Mouse (Mus musculus) embryonic facial prominence, embryonic 11.5 days (tissue): ENCODE data around the gene Gm16867. TPM values are rescaled to one million over a fixed set of nuclear protein-coding genes. Genes with fewer than 3 reads are reported as not detected.
"Not testable (repeated sequence)": the region's sequence is repeated elsewhere in the genome, so short reads cannot be mapped to it uniquely, and the experiment has no call there.

ENCODE experiments used
- ATAC-seq: fragments of 200-750 bp; cut with Nextera tagmentation; replicated peaks from 2 replicates; pipeline ENCODE4 v1.8.0; 2017; ENCODE audit warnings: low read depth; ENCODE audit not compliant: insufficient number of reproducible peaks, low FRiP score, low TSS enrichment
- DNase-seq: peaks from one replicate; pipeline ENCODE4 v3.0.0-alpha.2; 2015; ENCODE audit warnings: low spot score
- H3K27ac ChIP-seq: fragments of 300-500 bp; sonication (generic); replicated peaks from 2 replicates; pipeline ENCODE4 v1.5.1; 2014; ENCODE audit warnings: mild to moderate bottlenecking, low read depth, low read length, control low read depth
- H3K27me3 ChIP-seq: fragments of 300-500 bp; sonication (generic); 2 replicates; pipeline ENCODE4 v1.6.1; 2014; ENCODE audit warnings: mild to moderate bottlenecking, low read length, moderate library complexity, mixed read lengths; ENCODE audit not compliant: control insufficient read depth, insufficient read depth
- H3K36me3 ChIP-seq: fragments of 300-500 bp; sonication (generic); replicated peaks from 2 replicates; pipeline ENCODE4 v1.6.1; 2014; ENCODE audit warnings: low read depth, mild to moderate bottlenecking, low read length, moderate library complexity, mixed read lengths; ENCODE audit not compliant: control insufficient read depth, insufficient read depth
- H3K4me1 ChIP-seq: fragments of 300-500 bp; sonication (generic); 2 replicates; pipeline ENCODE4 v1.6.1; 2014; ENCODE audit warnings: low read length, mixed read lengths; ENCODE audit not compliant: control insufficient read depth, insufficient read depth
- H3K4me2 ChIP-seq: fragments of 300-500 bp; sonication (generic); 2 replicates; pipeline ENCODE4 v1.6.1; 2014; ENCODE audit warnings: low read depth, mild to moderate bottlenecking, control low read depth, low read length, moderate library complexity
- H3K4me3 ChIP-seq: fragments of 300-500 bp; sonication (generic); 2 replicates; pipeline ENCODE4 v1.5.1; 2014; ENCODE audit warnings: low read depth, low read length, control low read depth
- H3K9ac ChIP-seq: fragments of 300-500 bp; sonication (generic); replicated peaks from 2 replicates; pipeline ENCODE4 v1.6.1; 2014; ENCODE audit warnings: mild to moderate bottlenecking, control low read depth, low read length
- H3K9me3 ChIP-seq: fragments of 300-500 bp; sonication (generic); replicated peaks from 2 replicates; pipeline ENCODE4 v1.6.1; 2016; ENCODE audit warnings: mild to moderate bottlenecking, low read length, inconsistent platforms, mixed read lengths; ENCODE audit not compliant: control insufficient read depth
- WGBS: fragments of 180-500 bp; shearing (Covaris S2); extraction: QIAGEN DNeasy Blood & Tissue Kit; methylation state at CpG from one replicate; pipeline ENCODE4 v1.1.7; 2014; 5-methylcytosine and 5-hydroxymethylcytosine counted together
- polyA plus RNA-seq: library from polyadenylated mRNA; unstranded; fragments of >200 nt; fragmentation: Nextera tagmentation; extraction: Ambion mirVana; gene quantifications from 2 replicates; pipeline ENCODE4 v1.2.1, GENCODE M21; 2014

The Gm16867 gene
- polyA plus RNA-seq: not detected in 2 replicates

GRCm38 (mm10) chr14:69503174-69503573 is at the start of gene Gm16867:
Gene Gm16867 (minus strand): TSS chr14:69503362.
- not testable (repeated sequence) for H3K9me3 ChIP-seq, H3K9ac ChIP-seq, H3K4me3 ChIP-seq, H3K27ac ChIP-seq, H3K36me3 ChIP-seq, H3K27me3 ChIP-seq, H3K4me1 ChIP-seq, DNase-seq, H3K4me2 ChIP-seq
- no CpG with 5 or more reads among the region's 29 CpGs for WGBS
- peak; percentile 98 for ATAC-seq

DNA sequence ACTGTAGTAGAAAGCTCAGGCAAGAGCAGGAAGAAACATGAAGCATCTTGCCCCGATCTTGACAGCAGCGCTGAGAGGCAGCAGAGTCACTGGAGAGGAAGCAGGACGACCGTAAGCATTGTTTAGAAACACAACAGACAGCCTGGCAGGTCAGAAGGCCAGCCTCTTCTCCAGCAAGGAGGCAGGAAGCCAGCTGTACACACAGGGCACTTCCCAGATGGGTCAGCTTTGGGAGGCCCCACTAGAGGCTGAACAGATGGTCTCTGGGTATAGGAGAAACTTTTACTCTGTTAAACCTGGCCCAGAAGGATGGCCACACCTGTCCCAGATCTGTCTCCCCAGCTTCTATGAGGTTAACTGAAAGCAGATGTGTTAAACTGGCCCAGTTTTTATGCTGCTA is 44.1 kb upstream of the Gm16867 start:
- H3K27me3 ChIP-seq, H3K9me3 ChIP-seq, H3K4me1 ChIP-seq, DNase-seq, H3K4me2 ChIP-seq, H3K27ac ChIP-seq, ATAC-seq, H3K36me3 ChIP-seq, H3K4me3 ChIP-seq, H3K9ac ChIP-seq: not testable (repeated sequence)
- WGBS: no CpG with 5 or more reads among the region's 4 CpGs

GRCm38 (mm10) chr14:69545052-69545451 is 41.9 kb upstream of the Gm16867 start:
- WGBS: no CpG with 5 or more reads among the region's 2 CpGs

GRCm38 (mm10) chr14:69544033-69544432 is 40.9 kb upstream of the Gm16867 start:
- not testable (repeated sequence) for H3K4me2 ChIP-seq, H3K4me1 ChIP-seq

More at GRCm38 (mm10) chr14:69545052-69545451, 41.9 kb upstream of the Gm16867 start:
- H3K9me3 ChIP-seq, H3K36me3 ChIP-seq, H3K4me2 ChIP-seq, DNase-seq, H3K4me1 ChIP-seq, H3K9ac ChIP-seq, H3K4me3 ChIP-seq, H3K27me3 ChIP-seq, ATAC-seq, H3K27ac ChIP-seq: not testable (repeated sequence)

DNA sequence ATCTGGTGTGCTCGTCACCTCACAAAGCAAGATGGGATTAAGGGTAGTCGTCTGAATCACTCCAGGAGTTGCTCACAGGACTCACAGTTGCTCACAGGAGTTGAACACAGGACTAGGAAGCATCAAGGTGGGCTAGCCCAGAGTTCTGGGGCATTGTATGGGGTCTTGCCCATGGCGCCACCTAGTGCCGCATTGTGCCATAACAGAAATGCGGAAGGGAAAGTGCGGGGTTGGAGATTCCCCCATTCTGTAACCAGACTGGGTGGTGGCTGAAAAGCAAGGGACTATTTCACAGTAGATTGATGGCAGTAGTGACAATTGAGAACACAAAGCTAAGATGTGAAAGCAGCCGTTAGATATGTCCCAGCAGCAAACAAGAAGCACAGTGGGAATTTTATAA is 39.5 kb upstream of the Gm16867 start:
- H3K9ac ChIP-seq, H3K27ac ChIP-seq, H3K9me3 ChIP-seq, ATAC-seq, H3K4me1 ChIP-seq, DNase-seq, H3K27me3 ChIP-seq, H3K4me2 ChIP-seq, H3K36me3 ChIP-seq, H3K4me3 ChIP-seq: not testable (repeated sequence)
- WGBS: no CpG with 5 or more reads among the region's 7 CpGs

More at GRCm38 (mm10) chr14:69544033-69544432, 40.9 kb upstream of the Gm16867 start:
- DNase-seq, H3K4me3 ChIP-seq, H3K27me3 ChIP-seq, H3K36me3 ChIP-seq, H3K27ac ChIP-seq, ATAC-seq, H3K9me3 ChIP-seq, H3K9ac ChIP-seq: not testable (repeated sequence)
- no CpG with 5 or more reads among the region's 7 CpGs for WGBS

DNA sequence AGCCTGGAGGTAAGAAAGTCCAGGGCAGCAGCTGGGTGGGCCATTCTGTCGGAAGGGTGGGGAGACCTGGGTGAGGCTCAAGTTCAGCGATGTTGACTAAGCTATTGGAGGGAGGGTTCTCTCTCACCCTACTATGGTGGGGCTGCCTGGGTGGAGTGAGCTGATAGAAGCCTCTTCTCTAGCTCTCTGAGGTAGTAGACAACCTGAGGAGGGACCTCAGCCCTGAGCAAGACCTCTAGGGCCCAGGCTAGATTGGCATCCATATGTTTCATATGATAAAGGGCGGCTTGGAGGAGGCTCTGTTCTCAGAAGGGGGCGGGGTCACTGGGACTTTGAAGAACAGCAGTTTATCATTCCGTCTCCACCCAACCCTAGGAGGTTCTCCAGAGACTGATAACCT is 37.0 kb upstream of the Gm16867 start:
- not testable (repeated sequence) for H3K9ac ChIP-seq, H3K27me3 ChIP-seq, H3K4me1 ChIP-seq, DNase-seq, H3K36me3 ChIP-seq, ATAC-seq, H3K4me3 ChIP-seq, H3K27ac ChIP-seq, H3K4me2 ChIP-seq, H3K9me3 ChIP-seq
- WGBS: no CpG with 5 or more reads among the region's 5 CpGs

GRCm38 (mm10) chr14:69536539-69536938 is 33.4 kb upstream of the Gm16867 start:
- not testable (repeated sequence) for H3K9me3 ChIP-seq, ATAC-seq, H3K36me3 ChIP-seq, DNase-seq, H3K9ac ChIP-seq, H3K27ac ChIP-seq, H3K4me3 ChIP-seq, H3K4me1 ChIP-seq, H3K4me2 ChIP-seq, H3K27me3 ChIP-seq
- WGBS: no CpG with 5 or more reads among the region's 7 CpGs

- not testable (repeated sequence) for ATAC-seq, H3K36me3 ChIP-seq, DNase-seq, H3K27ac ChIP-seq, H3K4me3 ChIP-seq, H3K9ac ChIP-seq, H3K4me2 ChIP-seq, H3K27me3 ChIP-seq, H3K4me1 ChIP-seq, H3K9me3 ChIP-seq
- WGBS: no CpG with 5 or more reads among the region's 1 CpGs
Measured at GRCm38 (mm10) chr14:69526202-69526601, 23.0 kb upstream of the Gm16867 start.
